Mouse (Mus musculus) ES-E14 (cell line): ENCODE results near the gene Adamts7. TPM values are rescaled to one million over a fixed set of nuclear protein-coding genes. Genes with fewer than 3 reads are reported as not detected.
A peak's percentile ranks its signal among the peaks of the same experiment; 100 is the strongest.

Experiments used
- DNase-seq: peaks from one replicate; pipeline ENCODE4 v3.0.0-alpha.2; 2013; ENCODE audit warnings: low read depth, low spot score
- H3K27ac ChIP-seq: 2 replicates; pipeline ENCODE4 v1.5.1; 2012; ENCODE audit warnings: low read depth, mild to moderate bottlenecking, low read length, moderate library complexity, mixed read lengths; ENCODE audit not compliant: poor library complexity, insufficient read depth, severe bottlenecking
- H3K36me3 ChIP-seq: 2 replicates; pipeline ENCODE4 v1.6.1; 2012; ENCODE audit warnings: mild to moderate bottlenecking, low read length, moderate library complexity, mixed read lengths; ENCODE audit not compliant: control insufficient read depth, poor library complexity, insufficient read depth, severe bottlenecking
- H3K4me1 ChIP-seq, 2 experiments: fragments of 150-350 bp in 1 of 2; sonication (generic) in 1 of 2; 2 replicates each; pipeline ENCODE4 v1.6.1; 2012; ENCODE audit warnings: low read length in 2 of 2, mild to moderate bottlenecking in 1 of 2, mixed read lengths in 1 of 2; ENCODE audit not compliant: control insufficient read depth in 2 of 2, insufficient read depth in 2 of 2, poor library complexity in 1 of 2
- H3K4me3 ChIP-seq, 2 experiments: fragments of 150-350 bp in 1 of 2; sonication (generic) in 1 of 2; 2 replicates each; pipeline ENCODE4 v1.5.1; 2012; ENCODE audit warnings: low read length in 2 of 2, low read depth in 1 of 2, mild to moderate bottlenecking in 1 of 2, mixed read lengths in 1 of 2; ENCODE audit not compliant: insufficient read depth in 1 of 2, poor library complexity in 1 of 2, severe bottlenecking in 1 of 2
- H3K9ac ChIP-seq: 2 replicates; pipeline ENCODE4 v1.6.1; 2012; ENCODE audit warnings: low read depth, mild to moderate bottlenecking, low read length, mixed read lengths; ENCODE audit not compliant: poor library complexity, insufficient read depth, severe bottlenecking
- H3K9me3 ChIP-seq: fragments of 150-350 bp; sonication (generic); 2 replicates; pipeline ENCODE4 v1.6.1; 2012; ENCODE audit warnings: low read depth, mild to moderate bottlenecking, low read length; ENCODE audit not compliant: control insufficient read depth, insufficient read depth
- CHD2 ChIP-seq: IDR thresholded peaks from 2 replicates; pipeline ENCODE4 v1.6.1; 2014; ENCODE audit warnings: mild to moderate bottlenecking, low read depth, low read length, inconsistent platforms
- HCFC1 ChIP-seq: IDR thresholded peaks from 2 replicates; pipeline ENCODE4 v1.6.1; 2012; ENCODE audit warnings: low read length, inconsistent platforms, borderline replicate concordance; ENCODE audit not compliant: insufficient read depth
- MAFK ChIP-seq: IDR thresholded peaks from 2 replicates; pipeline ENCODE4 v1.6.1; 2014; ENCODE audit warnings: mild to moderate bottlenecking, low read depth, low read length, inconsistent platforms; ENCODE audit not compliant: insufficient read depth
- ZC3H11A ChIP-seq: IDR thresholded peaks from 2 replicates; pipeline ENCODE4 v1.6.1; 2012; ENCODE audit warnings: low read depth, mild to moderate bottlenecking, inconsistent platforms, low read length, borderline replicate concordance
- ZNF384 ChIP-seq: IDR thresholded peaks from 2 replicates; pipeline ENCODE4 v1.6.1; 2012; ENCODE audit warnings: low read depth, low read length, inconsistent platforms
- in situ Hi-C, 2 experiments: fragments of 600-800 bp; cut with MboI; formaldehyde crosslinking; loops; one replicate each; pipeline ENCODE4 v1.15.1; 2025; ENCODE audit warnings: low sequenced_read_pairs in 2 of 2, inconsistent platforms in 1 of 2; ENCODE audit not compliant: unreplicated experiment in 2 of 2
- total RNA-seq: library from RNA; depleted of rRNA; stranded (reverse); fragments of 300-350 nt; gene quantifications from 2 replicates; pipeline ENCODE4 v1.2.3, GENCODE M21; 2012

Gene Adamts7
- total RNA-seq, 1 experiment = 9.5 TPM

DNA sequence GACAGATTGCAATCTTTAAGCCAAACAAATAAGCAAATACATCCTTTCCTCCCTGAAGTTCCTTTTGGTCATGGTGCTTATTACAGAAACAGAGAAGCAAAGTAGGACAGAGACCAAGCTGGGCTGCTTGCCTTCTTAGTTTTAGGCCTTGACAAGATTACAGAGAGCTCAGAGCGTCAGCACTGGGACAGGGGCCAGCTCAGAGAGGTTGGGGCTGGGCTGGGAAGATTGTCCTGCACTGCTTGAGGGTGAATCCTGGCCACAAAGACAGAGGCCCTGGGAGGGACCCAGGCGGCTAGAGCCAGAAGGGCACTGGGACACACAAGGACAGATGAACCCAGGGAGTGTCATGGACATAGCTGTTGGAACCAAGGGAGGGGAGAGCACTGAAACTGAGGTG, 17.1 kb upstream of the Adamts7 start:
- DNase-seq = no peak
- in situ Hi-C loops = no loop called here
- no peak for TF ChIP-seq HCFC1
- no peak for TF ChIP-seq CHD2
- no peak for TF ChIP-seq ZNF384
- no peak for TF ChIP-seq MAFK
- no peak for TF ChIP-seq ZC3H11A
- Histone ChIP-seq H3K4me1 (peaks cover 0 to 4% of the 10 kb centered on the region in 2 experiments; a peak in 1 of 4 replicates), H3K4me3 (no peak overlapping the region), H3K9ac (no peak overlapping the region), H3K36me3 (no peaks in the 10 kb centered on the region), H3K9me3 (no peaks in the 10 kb centered on the region), H3K27ac (no peak overlapping the region)

DNA sequence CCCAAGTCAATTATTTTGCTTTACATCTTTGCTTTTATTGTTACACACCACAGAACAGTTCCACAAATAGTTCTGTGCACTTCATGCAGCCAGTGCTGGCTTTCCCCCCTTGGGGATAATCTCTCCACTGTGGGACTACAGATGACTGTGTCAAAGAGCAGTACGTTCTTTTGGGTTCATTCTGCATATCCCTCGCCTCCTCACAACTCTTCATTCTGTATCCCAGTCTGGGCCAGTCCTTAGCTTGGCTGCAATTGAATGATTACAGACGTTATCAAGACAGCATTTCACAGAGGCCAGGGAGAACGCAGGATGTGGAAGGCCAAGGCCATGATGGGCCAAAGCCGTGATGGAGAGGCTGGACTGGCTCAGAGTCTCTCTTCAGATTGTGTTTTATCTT, 16.0 kb upstream of the Adamts7 start:
- Histone ChIP-seq H3K4me1 (peaks cover 0 to 2% of the 10 kb centered on the region in 2 experiments; a peak in 1 of 4 replicates), H3K4me3 (no peak overlapping the region), H3K9ac (no peak overlapping the region), H3K9me3 (no peaks in the 10 kb centered on the region), H3K27ac (no peak overlapping the region), H3K36me3 (no peaks in the 10 kb centered on the region)
- no peak for DNase-seq
- in situ Hi-C loops = no loop called here
- TF ChIP-seq ZC3H11A (no peak), ZNF384 (no peak), CHD2 (no peak), HCFC1 (no peak), MAFK (no peak)

DNA sequence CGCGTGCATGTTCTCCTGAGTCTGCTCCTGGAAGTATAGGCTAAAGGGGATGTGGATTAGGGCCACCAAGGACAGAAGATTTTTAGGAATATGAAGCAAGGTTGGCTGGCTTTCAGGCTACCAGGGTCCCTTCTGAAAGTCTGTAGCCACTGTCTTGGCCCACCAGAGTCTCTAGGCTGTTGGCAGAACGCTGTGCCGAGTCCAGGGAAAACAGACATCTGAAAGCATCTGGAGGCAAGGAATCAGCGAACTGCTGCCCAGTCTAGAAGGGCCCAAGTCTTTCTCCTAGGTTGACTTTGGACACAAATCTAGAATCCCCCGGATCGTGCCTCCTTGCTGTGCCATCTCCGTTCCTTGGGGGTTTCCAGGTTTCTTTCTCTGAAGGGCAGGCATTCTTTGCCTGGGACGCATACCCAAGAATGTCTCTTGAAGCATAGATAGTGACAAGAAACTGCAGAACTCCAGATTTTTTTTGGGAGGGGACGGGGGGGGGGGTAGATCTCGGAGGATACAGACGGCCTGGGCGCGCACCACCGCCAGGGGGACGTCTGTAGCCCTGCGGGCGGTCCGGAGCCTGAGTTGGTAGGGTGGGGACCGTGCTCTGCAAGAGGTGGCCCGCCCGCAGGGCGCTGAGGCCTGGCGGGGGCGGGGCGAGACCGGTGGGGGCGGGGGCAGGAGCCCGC, 485 bp upstream of the Adamts7 start:
- TF ChIP-seq MAFK = no peak
- TF ChIP-seq ZNF384 = peak; percentile 57
- Histone ChIP-seq H3K9ac (no peak overlapping the region), H3K4me3 (peak overlapping the region; percentile 57 to 73), H3K9me3 (no peaks in the 10 kb centered on the region), H3K36me3 (no peaks in the 10 kb centered on the region), H3K4me1 (0 out of 4 replicates have a peak, but pooled peaks cover 0 to 2% of the 10 kb centered on the region in 2 experiments), H3K27ac (no peak overlapping the region)
- in situ Hi-C loops = no loop called here
- peak; percentile 65 for DNase-seq

GRCm38 (mm10) chr9:90163749-90164095, 853 bp downstream of the Adamts7 start:
- no peak for DNase-seq
- no peak overlapping the region for H3K27ac ChIP-seq

More at GRCm38 (mm10) chr9:90163749-90164095, 853 bp downstream of the Adamts7 start:
- in situ Hi-C loops = no loop called here
- TF ChIP-seq HCFC1 = no peak
- TF ChIP-seq ZNF384 = no peak
- no peak for TF ChIP-seq CHD2
- TF ChIP-seq ZC3H11A = no peak
- no peak for TF ChIP-seq MAFK
- H3K9ac ChIP-seq = peak overlapping the region; percentile 61
- H3K4me1 ChIP-seq = 0 out of 4 replicates have a peak, but pooled peaks cover 0 to 2% of the 10 kb centered on the region in 2 experiments
- H3K36me3 ChIP-seq = no peaks in the 10 kb centered on the region
- H3K9me3 ChIP-seq = no peaks in the 10 kb centered on the region
- H3K4me3 ChIP-seq = peak overlapping the region; percentile 72 to 73
